Comparison of ENCODE assay signal across 14 mouse cellular contexts in the genomic region with DNA sequence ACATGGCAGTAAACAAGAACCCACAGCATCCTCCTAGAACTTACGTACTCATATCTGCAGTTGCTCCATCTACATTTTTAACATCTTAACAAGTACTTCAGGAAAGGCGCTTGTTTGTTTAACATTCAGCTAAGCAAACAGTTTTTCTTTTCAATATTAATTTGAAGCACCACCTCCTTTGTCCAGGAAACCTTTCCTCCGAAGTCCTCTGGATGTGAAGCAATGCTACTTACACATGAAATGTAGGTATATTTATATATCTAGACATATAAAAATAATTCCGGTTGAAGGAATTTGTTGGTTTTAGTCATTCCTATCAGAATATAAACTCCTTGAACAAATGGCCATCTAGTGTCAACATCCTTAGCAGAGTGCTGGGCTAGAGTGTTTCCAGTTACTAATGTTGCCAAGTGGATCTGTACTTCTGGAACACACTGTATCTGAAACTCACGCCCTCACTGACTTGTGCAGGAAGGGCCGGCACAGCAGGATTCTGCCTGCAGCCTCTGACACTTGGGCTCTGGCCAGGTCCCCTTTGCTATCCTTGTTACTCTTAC. TPM values are rescaled to one million over a fixed set of nuclear protein-coding genes. Genes with fewer than 3 reads are reported as not detected.
DNase-seq lines count a peak whose midpoint lies in the region; ATAC-seq and TF ChIP-seq lines count a peak whose summit lies in the region.
"Had no signal": no experiment of that assay in that cellular context is flagged by ENCODE, and none has a peak within 500 bp of the region (broad histone marks: within the 10 kb centered on the region; RNA-seq: fewer than 3 reads in every experiment).

No protein-coding gene starts in this region.

- peak; percentile 47 to 60 for DNase-seq in cerebellum, postnatal 10 days
- DNase-seq in cerebellum, adult 9-11 months, result no peak
- peak; percentile 55 for DNase-seq in heart, postnatal 0 days (ENCODE audit: low spot score)
- no peak for DNase-seq in heart, embryonic 10.5 days (ENCODE audit: low spot score)
- DNase-seq in lung, embryonic 14.5 days, result peak; percentile 30
- DNase-seq in adrenal gland, adult 18-20 months (ENCODE audit: low spot score in 2 of 2), result no peak
- DNase-seq in limb, embryonic 10.5 days (ENCODE audit: low spot score), result no peak
- DNase-seq: B cell, adult 2 months; thymus, postnatal 36 days had no signal

- H3K4me3 ChIP-seq in heart, postnatal 0 days (ENCODE audit: low read depth, low read length), result no peak overlapping the region
- H3K4me3 ChIP-seq in heart, embryonic 10.5 days, result no peak overlapping the region
- H3K4me3 ChIP-seq in lung, embryonic 14.5 days (ENCODE audit: low read depth, low read length), result no peak overlapping the region
- H3K4me3 ChIP-seq in stomach, embryonic 16.5 days (replicated peaks; ENCODE audit: low read length), result no peak overlapping the region
- no peak overlapping the region for H3K4me3 ChIP-seq in limb, embryonic 10.5 days
- H3K4me3 ChIP-seq: heart, embryonic 12.5 days; kidney, embryonic 15.5 days; neural tube, embryonic 13.5 days had no signal

- 0 out of 2 replicates have a peak, but pooled peaks have one; percentile 58 for ATAC-seq in heart, postnatal 0 days (ENCODE audit: insufficient read depth, low read depth)
- ATAC-seq in lung, embryonic 14.5 days (ENCODE audit: insufficient read depth), result peak; percentile 76
- ATAC-seq in stomach, embryonic 16.5 days (ENCODE audit: insufficient read depth, low FRiP score), result no peak
- ATAC-seq: midbrain, embryonic 16.5 days had no signal

- H3K4me2 ChIP-seq in heart, postnatal 0 days (ENCODE audit: low read depth, low read length), result no peak overlapping the region
- no peak overlapping the region for H3K4me2 ChIP-seq in lung, embryonic 14.5 days
- no peak overlapping the region for H3K4me2 ChIP-seq in stomach, embryonic 16.5 days (ENCODE audit: low read depth, low read length)
- H3K4me2 ChIP-seq: heart, embryonic 12.5 days; kidney, embryonic 15.5 days; neural tube, embryonic 13.5 days had no signal

- H3K9ac ChIP-seq in heart, postnatal 0 days (replicated peaks; ENCODE audit: low read depth, low read length), result no peak overlapping the region
- no peak overlapping the region for H3K9ac ChIP-seq in lung, embryonic 14.5 days
- H3K9ac ChIP-seq in stomach, embryonic 16.5 days (ENCODE audit: low read length), result no peak overlapping the region
- H3K9ac ChIP-seq: heart, embryonic 12.5 days; kidney, embryonic 15.5 days; neural tube, embryonic 13.5 days had no signal

- peak overlapping the region; percentile 44 for H3K27ac ChIP-seq in heart, postnatal 0 days (ENCODE audit: low read depth)
- H3K27ac ChIP-seq in heart, embryonic 10.5 days, result no peak overlapping the region
- peak overlapping the region; percentile 9; the same call in 1 of the 2 replicates for H3K27ac ChIP-seq in lung, embryonic 14.5 days (ENCODE audit: low read depth)
- H3K27ac ChIP-seq in stomach, embryonic 16.5 days (ENCODE audit: low read length), result peak overlapping the region; percentile 50; the same call in 1 of the 2 replicates
- H3K27ac ChIP-seq in limb, embryonic 10.5 days, result no peak overlapping the region
- H3K27ac ChIP-seq: kidney, embryonic 15.5 days; neural tube, embryonic 13.5 days had no signal

- H3K9me3 ChIP-seq in heart, postnatal 0 days (replicated peaks; ENCODE audit: control insufficient read depth, low read length), result no peaks in the 10 kb centered on the region
- no peaks in the 10 kb centered on the region for H3K9me3 ChIP-seq in heart, embryonic 10.5 days
- H3K9me3 ChIP-seq in lung, embryonic 14.5 days (ENCODE audit: low read depth, low read length), result no peaks in the 10 kb centered on the region
- no peaks in the 10 kb centered on the region for H3K9me3 ChIP-seq in stomach, embryonic 16.5 days (replicated peaks; ENCODE audit: control insufficient read depth, low read length)
- H3K9me3 ChIP-seq in limb, embryonic 10.5 days (replicated peaks), result no peaks in the 10 kb centered on the region
- H3K9me3 ChIP-seq: heart, embryonic 12.5 days; kidney, embryonic 15.5 days; neural tube, embryonic 13.5 days had no signal

- peaks cover 7% of the 10 kb centered on the region for H3K4me1 ChIP-seq in heart, postnatal 0 days (ENCODE audit: control insufficient read depth, insufficient read depth)
- H3K4me1 ChIP-seq in heart, embryonic 10.5 days, result peaks cover 7% of the 10 kb centered on the region
- peaks cover 6% of the 10 kb centered on the region; the same call in 1 of the 2 replicates for H3K4me1 ChIP-seq in lung, embryonic 14.5 days (ENCODE audit: insufficient read depth)
- peaks cover 7% of the 10 kb centered on the region for H3K4me1 ChIP-seq in stomach, embryonic 16.5 days (ENCODE audit: control insufficient read depth, insufficient read depth, low read length)
- no peaks in the 10 kb centered on the region for H3K4me1 ChIP-seq in limb, embryonic 10.5 days
- H3K4me1 ChIP-seq: neural tube, embryonic 13.5 days had no signal

- no peak for TF ChIP-seq EP300 in heart, postnatal 0 days (IDR thresholded peaks at IDR 0.05; ENCODE audit: low read depth)

- H3K36me3 ChIP-seq in heart, postnatal 0 days (replicated peaks; ENCODE audit: control insufficient read depth, insufficient read depth, low read length), result no peaks in the 10 kb centered on the region
- H3K36me3 ChIP-seq in heart, embryonic 10.5 days, result no peaks in the 10 kb centered on the region
- H3K36me3 ChIP-seq in lung, embryonic 14.5 days (ENCODE audit: insufficient read depth), result no peaks in the 10 kb centered on the region
- no peaks in the 10 kb centered on the region for H3K36me3 ChIP-seq in stomach, embryonic 16.5 days (ENCODE audit: control insufficient read depth, insufficient read depth, low read length)
- no peaks in the 10 kb centered on the region for H3K36me3 ChIP-seq in limb, embryonic 10.5 days
- H3K36me3 ChIP-seq: heart, embryonic 12.5 days; kidney, embryonic 15.5 days; neural tube, embryonic 13.5 days had no signal

- no peak for TF ChIP-seq CTCF in heart, postnatal 0 days (IDR thresholded peaks at IDR 0.05; ENCODE audit: low read depth)
- TF ChIP-seq CTCF in lung, embryonic 14.5 days (IDR thresholded peaks at IDR 0.05; ENCODE audit: low read depth), result no peak

- H3K27me3 ChIP-seq in heart, postnatal 0 days (ENCODE audit: control insufficient read depth, insufficient read depth, low read length), result no peaks in the 10 kb centered on the region
- no peaks in the 10 kb centered on the region for H3K27me3 ChIP-seq in heart, embryonic 10.5 days (ENCODE audit: insufficient read depth, poor library complexity, severe bottlenecking)
- H3K27me3 ChIP-seq in lung, embryonic 14.5 days (ENCODE audit: insufficient read depth, low read length), result no peaks in the 10 kb centered on the region
- H3K27me3 ChIP-seq in stomach, embryonic 16.5 days (ENCODE audit: control insufficient read depth, insufficient read depth, low read length), result no peaks in the 10 kb centered on the region
- no peaks in the 10 kb centered on the region for H3K27me3 ChIP-seq in limb, embryonic 10.5 days (ENCODE audit: low read depth, poor library complexity, severe bottlenecking)
- H3K27me3 ChIP-seq: heart, embryonic 12.5 days; kidney, embryonic 15.5 days; neural tube, embryonic 13.5 days had no signal

- 48% methylated on average over 6 of the region's 6 CpGs for WGBS in heart, postnatal 0 days
- 79% methylated on average over 6 of the region's 6 CpGs for WGBS in heart, embryonic 10.5 days
- 42% methylated on average over 6 of the region's 6 CpGs for WGBS in lung, embryonic 14.5 days
- 47% methylated on average over 6 of the region's 6 CpGs for WGBS in stomach, embryonic 16.5 days
- WGBS in limb, embryonic 10.5 days, result 90% methylated on average over 6 of the region's 6 CpGs

RNA-seq across cellular contexts. Expression of gene Usp47, which starts 10.6 kb away (rescaled TPM):
- total RNA-seq in heart, postnatal 0 days (2014; rRNA removed; ENCODE audit: low replicate concordance), result 44.0 and 58.0 TPM in 2 replicates
- polyA plus RNA-seq in heart, postnatal 0 days (2015; fragmentation: Nextera tagmentation; extraction: Ambion mirVana), result 34.1 and 39.6 TPM in 2 replicates
- polyA plus RNA-seq in heart, embryonic 10.5 days (2016; fragmentation: Nextera tagmentation; extraction: Ambion mirVana), result 69.9 and 79.4 TPM in 2 replicates
- polyA plus RNA-seq in lung, embryonic 14.5 days (2014; fragmentation: Nextera tagmentation; extraction: Ambion mirVana), result 91.1 and 92.1 TPM in 2 replicates
- 63.8 and 68.2 TPM in 2 replicates for polyA plus RNA-seq in stomach, embryonic 16.5 days (2015; fragmentation: Nextera tagmentation; extraction: Ambion mirVana)
- total RNA-seq in adrenal gland, adult 18-20 months (2021), result 10 to 100 TPM; 62.1 to 66.6 TPM
- 73.3 and 93.4 TPM in 2 replicates for polyA plus RNA-seq in limb, embryonic 10.5 days (2016; fragmentation: Nextera tagmentation; extraction: Ambion mirVana)

Comparison
In these comparisons a context has a peak if more than half of its experiments do, and no peak if none do; other contexts are left out.
1. DNase-seq: peak in cerebellum, postnatal 10 days (2 of 2), heart, postnatal 0 days (single experiment) and lung, embryonic 14.5 days (single experiment); none in cerebellum, adult 9-11 months (single experiment), heart, embryonic 10.5 days (single experiment), adrenal gland, adult 18-20 months (0 of 2) and limb, embryonic 10.5 days (single experiment).
2. H3K27ac ChIP-seq: peak in heart, postnatal 0 days (single experiment), lung, embryonic 14.5 days (single experiment) and stomach, embryonic 16.5 days (single experiment); none in heart, embryonic 10.5 days (single experiment) and limb, embryonic 10.5 days (single experiment).